Mouse (Mus musculus) E14TG2a.4 (cell line): ENCODE measurements around the gene Insm2.

Source experiments
- CTCF ChIP-seq: conservative IDR thresholded peaks from 2 replicates; pipeline ENCODE4 v1.5.1; 2014; ENCODE audit warnings: low read length
- NANOG ChIP-seq: IDR thresholded peaks from 2 replicates; pipeline ENCODE4 v1.6.1; 2014; ENCODE audit warnings: borderline replicate concordance, low read length, mixed read lengths
- POU5F1 ChIP-seq: IDR thresholded peaks from 2 replicates; pipeline ENCODE4 v1.6.1; 2014; ENCODE audit warnings: low read length, borderline replicate concordance

- no peak for TF ChIP-seq CTCF
- no peak for TF ChIP-seq NANOG
- no peak for TF ChIP-seq POU5F1
Measured at GRCm38 (mm10) chr12:55560025-55560690, 39.1 kb upstream of the Insm2 start.
